Mouse (Mus musculus): ENCODE measurements around the gene Dhx58. TPM values are rescaled to one million over a fixed set of nuclear protein-coding genes. Genes with fewer than 3 reads are reported as not detected.

The Dhx58 gene
- polyA plus RNA-seq, 1 experiment from 2014 or later = 3.9 TPM

DNA sequence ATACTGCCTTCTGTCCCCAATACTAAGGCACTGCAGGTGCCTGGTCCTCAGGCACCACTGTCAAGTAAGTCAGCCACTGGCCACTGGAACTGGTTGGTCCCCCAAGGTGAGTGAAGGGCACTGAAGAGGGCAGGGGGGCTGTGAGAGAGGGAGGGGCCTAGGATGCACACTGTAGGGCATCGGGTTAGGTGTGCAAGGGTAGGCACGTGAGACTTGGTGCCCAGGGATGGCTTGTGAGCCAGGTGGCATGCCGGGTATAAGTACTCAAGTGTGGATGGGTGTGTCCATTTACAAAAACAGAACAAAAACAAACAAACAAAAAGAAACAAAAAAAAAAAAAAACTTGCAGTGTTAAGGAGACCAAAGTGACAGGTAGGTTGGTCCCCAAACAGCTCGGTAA is 15.6 kb downstream of the Dhx58 start:
- H3K9ac ChIP-seq (replicated peaks) = no peak overlapping the region
- H3K9me3 ChIP-seq (ENCODE audit: low read length) = no peaks in the 10 kb centered on the region
- H3K27me3 ChIP-seq (ENCODE audit: insufficient read depth, low read length) = peaks cover 5% of the 10 kb centered on the region; the same call in 1 of the 2 replicates
- H3K27ac ChIP-seq (ENCODE audit: low read depth) = no peak overlapping the region
- WGBS (ENCODE audit: insufficient replicate concordance) = 67% methylated on average over 4 of the region's 4 CpGs
- no peak for DNase-seq
- H3K36me3 ChIP-seq (replicated peaks; ENCODE audit: insufficient read depth, low read length) = no peaks in the 10 kb centered on the region
- H3K4me1 ChIP-seq (ENCODE audit: insufficient read depth) = peaks cover 8% of the 10 kb centered on the region
- no peak overlapping the region for H3K4me3 ChIP-seq (ENCODE audit: low read depth, low read length)
- no peak for ATAC-seq
- no peak overlapping the region for H3K4me2 ChIP-seq (ENCODE audit: low read depth, low read length)
- TF ChIP-seq EP300 (IDR thresholded peaks at IDR 0.05; ENCODE audit: low read depth) = no peak
- no peak for TF ChIP-seq CTCF (IDR thresholded peaks at IDR 0.05; ENCODE audit: low read depth)

DNA sequence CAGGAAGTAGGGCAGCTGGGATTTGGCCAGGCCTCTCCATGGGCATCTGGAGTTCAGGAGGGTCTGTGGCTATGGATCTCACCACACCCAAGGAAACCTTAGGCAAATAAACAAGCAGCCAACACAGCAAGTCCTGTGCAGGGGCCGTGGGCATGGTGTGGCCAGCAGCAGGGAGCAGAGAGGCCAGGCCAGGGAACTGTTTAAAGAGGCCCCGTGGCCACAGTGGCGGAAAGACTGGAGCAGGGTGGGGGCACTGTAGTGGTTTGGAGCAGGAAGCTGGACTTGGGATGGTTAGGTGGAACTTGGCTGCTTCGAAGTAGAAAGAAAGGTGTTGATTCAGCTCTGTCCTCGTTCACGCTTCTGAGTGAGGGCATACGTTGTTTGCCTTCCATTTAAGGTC is 16.8 kb downstream of the Dhx58 start:
- no peak for TF ChIP-seq CTCF (IDR thresholded peaks at IDR 0.05; ENCODE audit: low read depth)
- no peak for TF ChIP-seq EP300 (IDR thresholded peaks at IDR 0.05; ENCODE audit: low read depth)
- H3K9ac ChIP-seq (replicated peaks) = no peak overlapping the region
- H3K9me3 ChIP-seq (ENCODE audit: low read length) = no peaks in the 10 kb centered on the region
- ATAC-seq = no peak
- H3K4me2 ChIP-seq (ENCODE audit: low read depth, low read length) = no peak overlapping the region
- WGBS (ENCODE audit: insufficient replicate concordance) = 73% methylated on average over 7 of the region's 7 CpGs
- no peak for DNase-seq
- peaks cover 5% of the 10 kb centered on the region; the same call in 1 of the 2 replicates for H3K27me3 ChIP-seq (ENCODE audit: insufficient read depth, low read length)
- no peak overlapping the region for H3K4me3 ChIP-seq (ENCODE audit: low read depth, low read length)
- H3K36me3 ChIP-seq (replicated peaks; ENCODE audit: insufficient read depth, low read length) = no peaks in the 10 kb centered on the region
- no peak overlapping the region for H3K27ac ChIP-seq (ENCODE audit: low read depth)
- H3K4me1 ChIP-seq (ENCODE audit: insufficient read depth) = peaks cover 5% of the 10 kb centered on the region

DNA sequence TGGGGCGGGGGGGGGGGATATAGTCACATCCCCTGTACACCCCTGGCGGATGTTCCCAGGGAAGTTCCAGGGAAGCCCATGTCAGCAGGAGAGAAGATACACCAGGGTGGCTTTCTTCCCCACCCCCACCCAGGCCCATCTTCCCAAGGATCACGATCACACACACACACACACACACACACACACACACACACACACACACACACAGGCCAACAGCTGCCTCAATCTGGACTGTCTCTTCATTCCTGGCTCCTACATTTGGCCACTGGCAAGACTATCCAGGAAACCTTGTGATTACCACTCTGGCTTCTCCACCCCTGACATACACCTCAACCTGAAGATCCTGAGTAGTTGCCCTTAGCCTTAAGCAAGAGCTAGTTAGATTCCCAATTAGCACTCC is 18.7 kb downstream of the Dhx58 start:
- Histone ChIP-seq H3K9me3 (ENCODE audit: low read length) (no peaks in the 10 kb centered on the region), H3K9ac (replicated peaks) (no peak overlapping the region), H3K27me3 (ENCODE audit: insufficient read depth, low read length) (no peaks in the 10 kb centered on the region), H3K4me2 (ENCODE audit: low read depth, low read length) (no peak overlapping the region), H3K27ac (ENCODE audit: low read depth) (no peak overlapping the region), H3K4me1 (ENCODE audit: insufficient read depth) (no peaks in the 10 kb centered on the region), H3K36me3 (replicated peaks; ENCODE audit: insufficient read depth, low read length) (no peaks in the 10 kb centered on the region), H3K4me3 (ENCODE audit: low read depth, low read length) (no peak overlapping the region)
- no peak for TF ChIP-seq EP300 (IDR thresholded peaks at IDR 0.05; ENCODE audit: low read depth)
- DNase-seq (no peak), ATAC-seq (no peak)
- WGBS (ENCODE audit: insufficient replicate concordance) = 69% methylated on average over 3 of the region's 3 CpGs

DNA sequence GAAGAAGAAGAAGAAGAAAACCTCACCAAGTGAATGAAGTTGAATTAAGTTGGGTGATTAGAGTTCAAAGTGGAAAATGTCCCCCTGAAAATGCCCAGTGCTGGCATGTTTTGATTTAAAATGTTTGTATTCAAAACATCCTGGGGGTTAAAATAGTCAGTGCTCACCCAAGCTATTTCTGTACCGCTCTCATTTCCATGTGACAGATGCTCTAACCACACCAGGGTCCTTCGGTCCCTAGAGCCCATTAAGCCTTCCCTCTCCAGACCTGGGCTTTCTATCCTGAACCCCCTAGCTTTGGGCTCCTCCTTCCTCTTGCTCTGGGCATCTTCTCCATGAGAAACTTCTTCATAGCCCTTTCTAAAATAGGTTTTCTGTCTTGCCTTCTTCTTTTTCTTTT is 20.0 kb downstream of the Dhx58 start:
- Histone ChIP-seq H3K36me3 (replicated peaks; ENCODE audit: insufficient read depth, low read length) (no peaks in the 10 kb centered on the region), H3K4me1 (ENCODE audit: insufficient read depth) (no peaks in the 10 kb centered on the region), H3K9me3 (ENCODE audit: low read length) (no peaks in the 10 kb centered on the region), H3K4me3 (ENCODE audit: low read depth, low read length) (no peak overlapping the region), H3K27ac (ENCODE audit: low read depth) (no peak overlapping the region), H3K4me2 (ENCODE audit: low read depth, low read length) (no peak overlapping the region), H3K9ac (replicated peaks) (no peak overlapping the region), H3K27me3 (ENCODE audit: insufficient read depth, low read length) (no peaks in the 10 kb centered on the region)
- DNase-seq (no peak), ATAC-seq (no peak)
- TF ChIP-seq CTCF (IDR thresholded peaks at IDR 0.05; ENCODE audit: low read depth) (no peak), EP300 (IDR thresholded peaks at IDR 0.05; ENCODE audit: low read depth) (no peak)
- 58% methylated on average over 2 of the region's 2 CpGs for WGBS (ENCODE audit: insufficient replicate concordance)

DNA sequence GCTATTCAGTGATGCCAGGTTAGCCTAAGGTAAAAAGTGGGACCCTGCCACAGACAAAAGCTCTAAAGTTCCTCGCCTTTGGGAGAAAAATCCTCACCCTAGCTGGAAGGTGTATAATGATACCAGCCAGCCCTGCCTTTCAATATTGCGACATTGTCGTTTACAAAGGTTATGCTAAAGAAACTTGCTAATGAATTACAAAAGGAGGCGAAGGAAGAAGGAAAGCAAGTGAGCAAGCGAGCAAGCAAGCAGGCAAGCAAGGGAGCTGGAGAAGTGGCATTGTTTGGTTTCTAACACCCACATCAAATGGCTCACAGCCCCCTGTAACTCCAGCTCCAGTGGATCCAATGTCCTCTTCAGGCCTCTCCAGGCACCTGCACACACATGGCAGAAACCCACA is 21.5 kb downstream of the Dhx58 start:
- Histone ChIP-seq H3K9me3 (ENCODE audit: low read length) (no peaks in the 10 kb centered on the region), H3K4me3 (ENCODE audit: low read depth, low read length) (no peak overlapping the region), H3K27ac (ENCODE audit: low read depth) (no peak overlapping the region), H3K36me3 (replicated peaks; ENCODE audit: insufficient read depth, low read length) (no peaks in the 10 kb centered on the region), H3K4me1 (ENCODE audit: insufficient read depth) (no peaks in the 10 kb centered on the region), H3K4me2 (ENCODE audit: low read depth, low read length) (no peak overlapping the region), H3K27me3 (ENCODE audit: insufficient read depth, low read length) (no peaks in the 10 kb centered on the region), H3K9ac (replicated peaks) (no peak overlapping the region)
- 73% methylated on average over 5 of the region's 5 CpGs for WGBS (ENCODE audit: insufficient replicate concordance)
- DNase-seq (no peak), ATAC-seq (no peak)
- TF ChIP-seq EP300 (IDR thresholded peaks at IDR 0.05; ENCODE audit: low read depth) (no peak), CTCF (IDR thresholded peaks at IDR 0.05; ENCODE audit: low read depth) (no peak)

DNA sequence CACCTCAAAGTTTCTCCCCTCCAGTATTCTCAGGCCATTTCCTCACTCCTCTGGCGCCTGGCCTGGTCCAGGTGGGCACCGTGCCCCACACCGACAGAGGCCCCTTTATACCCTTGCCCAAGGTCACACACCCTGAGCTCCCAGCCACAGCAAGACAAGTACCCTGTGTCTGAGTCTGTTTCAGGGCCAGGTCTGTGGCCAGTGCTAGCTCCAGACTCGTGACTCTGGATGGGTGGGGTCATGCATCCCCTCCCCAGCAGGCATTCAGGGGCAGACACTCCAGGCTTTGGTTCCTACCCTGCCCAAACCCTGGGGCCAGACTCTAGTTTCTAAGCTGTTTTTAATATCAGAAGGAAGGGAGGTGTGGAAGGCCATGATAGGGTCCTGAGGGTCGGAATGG is 22.2 kb downstream of the Dhx58 start:
- no peaks in the 10 kb centered on the region for H3K27me3 ChIP-seq (ENCODE audit: insufficient read depth, low read length)
- WGBS (ENCODE audit: insufficient replicate concordance) = 73% methylated on average over 5 of the region's 5 CpGs

DNA sequence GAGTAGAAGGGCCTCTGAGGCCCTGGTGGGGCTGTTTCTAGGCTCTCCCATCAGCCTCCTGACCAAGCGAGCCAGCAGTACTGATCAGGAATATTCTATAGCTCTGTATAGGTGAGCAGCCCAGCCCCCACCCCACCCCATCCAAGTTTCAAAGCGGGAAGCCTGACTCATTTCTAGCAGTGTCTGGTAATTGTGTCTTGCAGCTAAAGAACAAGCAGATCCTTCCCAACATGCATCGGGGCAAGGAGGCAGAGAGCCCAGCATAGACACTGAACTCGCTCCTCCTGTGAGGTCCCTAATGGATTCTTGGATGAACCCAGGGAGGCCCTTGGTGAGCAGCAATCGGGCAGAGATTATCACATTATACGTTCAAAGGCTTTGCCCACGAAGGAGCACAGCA is 26.3 kb downstream of the Dhx58 start:
- Histone ChIP-seq H3K4me3 (ENCODE audit: low read depth, low read length) (no peak overlapping the region), H3K9me3 (ENCODE audit: low read length) (no peaks in the 10 kb centered on the region), H3K4me2 (ENCODE audit: low read depth, low read length) (no peak overlapping the region), H3K4me1 (ENCODE audit: insufficient read depth) (no peaks in the 10 kb centered on the region), H3K27ac (ENCODE audit: low read depth) (no peak overlapping the region), H3K9ac (replicated peaks) (no peak overlapping the region), H3K27me3 (ENCODE audit: insufficient read depth, low read length) (peaks cover 8% of the 10 kb centered on the region; the same call in 1 of the 2 replicates), H3K36me3 (replicated peaks; ENCODE audit: insufficient read depth, low read length) (no peaks in the 10 kb centered on the region)
- TF ChIP-seq EP300 (IDR thresholded peaks at IDR 0.05; ENCODE audit: low read depth) (no peak), CTCF (IDR thresholded peaks at IDR 0.05; ENCODE audit: low read depth) (no peak)
- WGBS (ENCODE audit: insufficient replicate concordance) = 50% methylated on average over 7 of the region's 7 CpGs
- DNase-seq (no peak), ATAC-seq (no peak)

More for the DNA sequence above, 22.2 kb downstream of the Dhx58 start:
- DNase-seq (no peak), ATAC-seq (no peak)
- H3K4me1 ChIP-seq (ENCODE audit: insufficient read depth) = no peaks in the 10 kb centered on the region
- H3K27ac ChIP-seq (ENCODE audit: low read depth) = no peak overlapping the region
- no peak overlapping the region for H3K4me3 ChIP-seq (ENCODE audit: low read depth, low read length)
- TF ChIP-seq CTCF (IDR thresholded peaks at IDR 0.05; ENCODE audit: low read depth) (no peak), EP300 (IDR thresholded peaks at IDR 0.05; ENCODE audit: low read depth) (no peak)
- no peak overlapping the region for H3K4me2 ChIP-seq (ENCODE audit: low read depth, low read length)
- no peaks in the 10 kb centered on the region for H3K9me3 ChIP-seq (ENCODE audit: low read length)
- H3K9ac ChIP-seq (replicated peaks) = no peak overlapping the region
- no peaks in the 10 kb centered on the region for H3K36me3 ChIP-seq (replicated peaks; ENCODE audit: insufficient read depth, low read length)

Measured in liver, postnatal 0 days (tissue).